Mouse (Mus musculus): Measurements from ENCODE around the gene Adrb1. TPM values are rescaled to one million over a fixed set of nuclear protein-coding genes. Genes with fewer than 3 reads are reported as not detected.

Gene Adrb1
- total RNA-seq, 2 experiments from 2014 or later: 43.2 to 50.9 TPM

- intact Hi-C loops (cut with DNase I): no loop called here
- DNase-seq (ENCODE audit: low spot score in 2 of 2): no peak
These were observed 20.5 kb upstream of the Adrb1 start for GRCm38 (mm10) chr19:56701404-56702033.

GRCm38 (mm10) chr19:56702039-56702438 is 20.0 kb upstream of the Adrb1 start:
- no peak for DNase-seq (ENCODE audit: low spot score in 2 of 2)
- intact Hi-C loops (cut with DNase I): no loop called here

DNA sequence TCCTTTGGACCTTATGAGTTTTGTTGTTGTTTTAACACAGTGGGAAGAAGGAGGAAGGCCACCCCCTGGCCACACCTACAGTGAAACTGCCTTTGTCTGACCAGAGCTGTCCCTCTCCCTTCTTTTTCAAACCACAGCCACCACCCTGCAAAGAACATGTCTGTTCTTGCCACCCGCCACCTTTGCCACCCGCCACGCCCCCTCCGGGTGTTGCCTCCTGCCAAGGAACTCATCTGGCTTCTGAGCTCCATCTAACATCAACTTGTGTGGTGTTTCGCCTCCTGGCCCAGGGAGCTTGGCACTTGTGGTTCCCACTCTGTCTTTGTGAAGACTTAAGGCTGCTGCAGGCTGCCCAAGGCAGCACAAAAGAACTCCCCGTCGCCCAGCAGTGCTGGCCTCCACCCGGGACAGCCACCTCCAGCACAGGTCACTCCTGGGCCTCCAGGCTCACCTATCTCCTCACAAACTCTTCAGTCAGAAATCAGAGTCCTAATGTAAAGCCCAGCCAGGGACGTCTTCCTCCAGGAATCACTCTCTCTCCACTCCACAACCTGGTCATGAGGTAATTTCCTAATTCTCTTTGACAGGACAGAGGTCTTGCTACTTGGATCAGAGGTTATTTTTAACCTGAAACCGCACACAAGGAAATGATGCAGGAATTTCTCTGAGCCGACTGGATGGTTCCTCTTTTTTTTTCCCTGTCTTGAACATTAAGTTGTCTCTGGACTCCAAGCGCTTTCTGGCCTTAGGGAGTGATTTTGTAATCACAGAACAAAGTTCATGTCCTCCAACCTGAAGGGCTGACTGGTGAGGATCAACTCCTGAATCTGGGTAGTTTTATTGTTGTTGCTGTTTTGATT is 18.5 kb upstream of the Adrb1 start:
- intact Hi-C loops (cut with DNase I): no loop called here
- no peak for DNase-seq (ENCODE audit: low spot score in 2 of 2)

DNA sequence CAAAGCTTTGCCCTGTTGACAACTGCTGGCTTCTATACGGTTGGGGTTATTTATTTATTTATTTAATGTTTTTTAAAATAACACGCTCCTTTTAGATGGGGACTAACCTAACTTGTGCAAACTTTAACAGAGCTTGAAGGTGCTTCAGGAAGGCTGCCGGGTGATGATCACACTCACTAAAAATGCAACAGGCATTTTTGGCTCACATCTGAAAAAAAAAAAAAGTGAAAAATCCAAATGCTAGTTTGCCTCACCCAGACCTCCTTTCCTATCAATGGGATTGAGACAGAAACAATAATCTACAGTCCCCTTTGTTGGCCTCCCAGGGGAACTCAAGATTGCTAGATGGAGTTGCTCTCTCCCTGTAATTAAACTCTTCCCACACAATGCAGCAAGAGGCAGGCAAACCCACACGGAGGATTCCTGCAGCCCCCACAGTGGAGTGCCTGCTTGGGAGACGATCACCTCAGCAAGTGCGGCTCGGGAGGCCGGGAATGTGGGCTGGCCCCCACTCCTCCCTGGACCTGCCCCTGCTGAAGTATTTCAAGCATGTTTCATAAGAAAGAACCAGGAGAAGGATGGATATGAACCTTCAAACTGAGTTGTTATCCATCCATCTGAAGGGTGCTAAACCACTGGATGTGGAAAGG is 16.8 kb upstream of the Adrb1 start:
- intact Hi-C loops (cut with DNase I): no loop called here
- DNase-seq (ENCODE audit: low spot score in 2 of 2): peak in 1 of 2 experiments; percentile 34

DNA sequence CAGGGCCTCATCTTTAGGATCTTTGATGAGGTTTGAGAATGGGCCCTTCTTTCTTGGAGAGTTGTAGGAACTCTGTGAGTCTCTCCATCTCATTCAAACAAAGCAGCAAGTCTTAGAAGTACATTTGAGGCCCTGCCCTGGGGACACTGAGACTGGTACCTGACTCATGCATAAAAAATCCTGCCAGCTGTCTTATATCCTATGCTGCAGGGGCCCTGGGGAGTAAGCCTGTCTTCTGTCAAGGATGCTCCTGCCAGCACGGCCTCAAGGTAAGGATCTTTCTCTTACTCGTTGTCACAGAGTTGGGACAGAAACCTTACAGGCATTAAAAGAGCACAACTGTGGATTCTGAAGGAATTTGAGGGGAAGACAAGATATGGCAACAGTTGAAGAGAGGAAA is 13.2 kb upstream of the Adrb1 start:
- no peak for DNase-seq (ENCODE audit: low spot score in 2 of 2)
- intact Hi-C loops (cut with DNase I): no loop called here

GRCm38 (mm10) chr19:56710131-56710905 is 11.7 kb upstream of the Adrb1 start:
- intact Hi-C loops (cut with DNase I): loop anchor here (2.0 kb wide), 1 partner anchor 260 kb away; no protein-coding TSS in a partner anchor
- DNase-seq (ENCODE audit: low spot score in 2 of 2): peak; percentile 79 to 86

GRCm38 (mm10) chr19:56713613-56714012 is 8.4 kb upstream of the Adrb1 start:
- no peak for DNase-seq (ENCODE audit: low spot score in 2 of 2)
- intact Hi-C loops (cut with DNase I): no loop called here

- no peak for DNase-seq (ENCODE audit: low spot score in 2 of 2)
- intact Hi-C loops (cut with DNase I): no loop called here
These were observed 7.3 kb upstream of the Adrb1 start for GRCm38 (mm10) chr19:56714661-56715170.

GRCm38 (mm10) chr19:56718046-56718445 is 4.0 kb upstream of the Adrb1 start:
- DNase-seq (ENCODE audit: low spot score in 2 of 2): no peak
- intact Hi-C loops (cut with DNase I): no loop called here

DNA sequence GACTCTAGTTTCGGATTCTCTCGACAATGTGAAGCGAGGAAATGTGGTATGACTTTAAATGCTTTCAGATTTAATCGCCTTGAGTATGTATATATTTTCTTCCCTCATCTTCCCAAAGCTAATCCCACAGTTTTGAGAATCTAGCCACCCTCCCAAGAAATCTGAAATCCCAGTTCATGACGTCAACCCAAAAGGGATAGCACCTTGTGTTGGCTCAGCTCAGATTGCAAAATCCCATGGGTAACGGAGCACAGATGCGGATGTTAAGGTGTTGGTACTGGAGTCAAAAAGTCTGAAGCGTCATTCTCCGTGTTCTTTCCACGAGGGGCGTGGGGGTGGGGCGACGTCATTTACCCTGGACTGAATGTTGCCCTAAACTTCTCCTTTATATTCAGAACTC is 1.1 kb upstream of the Adrb1 start:
- intact Hi-C loops (cut with DNase I): loop anchor here (2.0 to 5.0 kb wide), 3 partner anchors 54 to 299 kb away; no protein-coding TSS in a partner anchor
- DNase-seq (ENCODE audit: low spot score in 2 of 2): no peak

DNA sequence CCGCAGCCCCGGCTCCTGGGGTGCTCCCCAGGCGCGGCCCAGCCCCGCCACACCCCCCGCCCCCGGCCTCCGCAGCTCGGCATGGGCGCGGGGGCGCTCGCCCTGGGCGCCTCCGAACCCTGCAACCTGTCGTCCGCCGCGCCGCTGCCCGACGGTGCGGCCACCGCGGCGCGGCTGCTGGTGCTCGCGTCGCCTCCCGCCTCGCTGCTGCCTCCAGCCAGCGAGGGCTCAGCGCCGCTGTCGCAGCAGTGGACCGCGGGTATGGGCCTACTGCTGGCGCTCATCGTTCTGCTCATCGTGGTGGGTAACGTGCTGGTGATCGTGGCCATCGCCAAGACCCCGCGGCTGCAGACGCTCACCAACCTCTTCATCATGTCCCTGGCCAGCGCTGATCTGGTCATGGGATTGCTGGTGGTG is 300 bp downstream of the Adrb1 start:
- no peak for DNase-seq (ENCODE audit: low spot score in 2 of 2)

DNA sequence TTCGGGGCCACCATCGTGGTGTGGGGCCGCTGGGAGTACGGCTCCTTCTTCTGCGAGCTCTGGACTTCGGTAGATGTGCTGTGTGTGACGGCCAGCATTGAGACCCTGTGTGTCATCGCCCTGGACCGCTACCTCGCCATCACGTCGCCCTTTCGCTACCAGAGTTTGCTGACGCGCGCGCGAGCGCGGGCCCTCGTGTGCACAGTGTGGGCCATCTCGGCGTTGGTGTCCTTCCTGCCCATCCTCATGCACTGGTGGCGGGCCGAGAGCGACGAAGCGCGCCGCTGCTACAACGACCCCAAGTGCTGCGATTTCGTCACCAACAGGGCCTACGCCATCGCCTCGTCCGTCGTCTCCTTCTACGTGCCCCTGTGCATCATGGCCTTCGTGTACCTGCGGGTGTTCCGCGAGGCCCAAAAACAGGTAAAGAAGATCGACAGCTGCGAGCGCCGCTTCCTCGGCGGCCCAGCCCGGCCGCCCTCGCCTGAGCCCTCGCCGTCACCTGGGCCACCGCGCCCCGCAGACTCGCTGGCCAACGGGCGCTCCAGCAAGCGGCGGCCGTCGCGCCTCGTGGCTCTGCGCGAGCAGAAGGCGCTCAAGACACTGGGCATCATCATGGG is 822 bp downstream of the Adrb1 start:
- intact Hi-C loops (cut with DNase I): loop anchor here (5.0 kb wide), 2 partner anchors 156 to 301 kb away; no protein-coding TSS in a partner anchor

More for the DNA sequence above, 300 bp downstream of the Adrb1 start:
- intact Hi-C loops (cut with DNase I): loop anchor here (5.0 kb wide), 2 partner anchors 155 to 300 kb away; no protein-coding TSS in a partner anchor

DNA sequence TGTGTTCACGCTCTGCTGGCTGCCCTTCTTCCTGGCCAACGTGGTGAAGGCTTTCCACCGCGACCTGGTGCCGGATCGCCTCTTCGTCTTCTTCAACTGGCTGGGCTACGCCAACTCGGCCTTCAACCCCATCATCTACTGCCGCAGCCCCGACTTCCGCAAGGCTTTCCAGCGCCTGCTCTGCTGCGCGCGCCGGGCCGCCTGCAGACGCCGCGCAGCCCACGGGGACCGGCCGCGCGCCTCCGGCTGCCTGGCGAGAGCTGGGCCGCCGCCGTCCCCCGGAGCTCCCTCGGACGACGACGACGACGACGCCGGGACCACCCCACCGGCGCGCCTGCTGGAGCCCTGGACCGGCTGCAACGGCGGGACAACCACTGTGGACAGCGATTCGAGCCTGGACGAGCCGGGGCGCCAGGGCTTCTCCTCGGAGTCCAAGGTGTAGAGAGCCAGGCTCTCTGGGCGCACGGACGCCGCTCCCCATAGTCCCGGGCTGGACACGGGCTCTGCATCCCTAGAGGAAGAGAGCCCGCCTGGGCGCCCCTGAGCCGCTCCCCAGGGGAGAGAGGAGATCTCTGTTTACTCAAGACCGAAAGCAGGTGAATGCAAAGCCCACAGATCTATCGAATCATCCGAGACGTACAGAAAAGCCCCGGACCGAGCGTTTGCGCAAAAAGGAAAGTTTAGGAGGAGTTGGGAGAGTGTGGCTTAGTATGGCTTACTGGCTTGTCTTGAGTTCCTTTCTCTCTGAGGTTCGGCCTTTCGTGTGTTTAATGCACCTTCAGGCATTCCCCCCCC is 1.5 kb downstream of the Adrb1 start:
- intact Hi-C loops (cut with DNase I): loop anchor here (5.0 kb wide), 2 partner anchors 156 to 301 kb away; no protein-coding TSS in a partner anchor
- DNase-seq (ENCODE audit: low spot score in 2 of 2): peak in 1 of 2 experiments; percentile 64

More for the DNA sequence above, 822 bp downstream of the Adrb1 start:
- DNase-seq (ENCODE audit: low spot score in 2 of 2): peak; percentile 76

GRCm38 (mm10) chr19:56724126-56724597 is 2.2 kb downstream of the Adrb1 start:
- DNase-seq (ENCODE audit: low spot score in 2 of 2): no peak
- intact Hi-C loops (cut with DNase I): loop anchor here (5.0 kb wide), 2 partner anchors 157 to 302 kb away; no protein-coding TSS in a partner anchor

DNA sequence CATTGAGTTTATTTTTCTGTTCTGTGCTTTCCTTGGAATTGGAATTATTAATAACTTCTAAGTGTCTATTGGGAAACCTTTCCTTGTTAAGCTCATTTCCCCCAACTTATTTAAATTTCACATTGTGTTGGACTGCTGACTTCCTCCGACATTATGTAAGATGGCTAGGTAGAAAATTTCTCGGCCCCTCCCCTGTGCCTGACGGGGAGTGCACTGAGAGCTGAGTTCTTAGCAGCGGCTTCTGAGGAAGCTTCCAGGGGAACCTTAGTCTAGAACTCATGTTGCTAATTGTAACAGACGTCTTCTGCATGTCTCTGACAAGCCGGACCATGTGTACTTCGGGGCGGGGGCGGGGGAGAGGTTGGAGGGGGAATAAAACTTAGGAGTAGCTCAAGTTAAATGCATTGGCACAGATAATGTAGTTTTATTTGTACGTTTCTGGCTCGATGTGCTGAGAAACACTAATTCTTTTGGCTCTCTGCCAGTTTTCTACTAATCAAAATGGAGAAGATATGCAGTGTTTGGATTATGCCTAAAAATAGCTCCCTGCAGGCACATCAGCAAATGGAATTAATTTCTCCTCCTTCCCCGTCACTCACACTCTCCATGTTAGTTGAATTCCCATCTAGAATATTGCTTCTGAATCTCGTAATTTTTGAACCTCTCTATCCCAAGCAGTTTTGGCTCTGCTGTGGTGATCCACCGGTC is 5.3 kb downstream of the Adrb1 start:
- DNase-seq (ENCODE audit: low spot score in 2 of 2): peak in 1 of 2 experiments; percentile 27
- intact Hi-C loops (cut with DNase I): no loop called here

DNA sequence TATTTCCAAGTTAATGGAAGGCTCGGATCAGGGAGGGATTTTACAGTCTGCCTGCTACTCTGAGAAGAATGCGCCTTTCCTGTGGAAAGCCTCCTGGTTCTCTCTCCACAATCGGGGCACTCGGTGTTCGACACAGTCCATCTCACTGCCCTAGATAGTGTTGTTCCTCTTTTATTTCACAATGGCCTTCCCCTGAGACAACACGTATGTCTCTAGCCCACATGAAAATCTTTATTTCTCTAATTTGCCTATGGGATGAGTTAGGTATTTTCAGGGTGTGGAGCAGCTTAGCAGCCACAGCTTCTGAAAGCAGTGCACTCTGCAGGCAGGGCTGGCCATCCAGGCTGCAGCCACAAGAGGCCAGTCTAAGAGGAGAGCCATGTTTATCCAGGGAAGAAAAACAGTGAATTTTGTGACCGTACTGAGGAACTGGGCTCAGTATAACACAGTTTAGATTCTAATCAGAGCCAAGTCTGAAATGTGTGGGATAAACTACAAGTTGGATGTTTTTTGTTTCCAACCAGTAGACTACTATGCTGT is 12.1 kb downstream of the Adrb1 start:
- DNase-seq (ENCODE audit: low spot score in 2 of 2): no peak
- intact Hi-C loops (cut with DNase I): no loop called here

DNA sequence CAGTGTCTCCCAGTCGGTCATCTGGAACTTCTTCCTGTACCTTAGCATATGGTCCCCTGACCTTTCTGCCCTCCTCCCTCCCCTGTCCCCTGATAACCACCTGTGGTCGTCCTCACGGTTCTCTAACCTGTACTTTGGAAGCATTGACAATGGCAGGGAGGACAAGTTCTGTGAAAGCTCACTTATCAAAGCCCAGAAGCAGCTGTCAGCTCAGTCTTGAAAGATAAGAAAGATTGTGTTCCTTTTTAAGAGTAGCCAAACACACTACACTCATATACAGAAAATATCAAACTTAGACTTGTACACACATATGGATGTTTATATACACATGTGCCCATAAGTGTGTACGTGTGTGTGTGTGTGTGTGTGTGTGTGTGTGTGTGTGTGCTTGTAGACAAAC is 13.7 kb downstream of the Adrb1 start:
- DNase-seq (ENCODE audit: low spot score in 2 of 2): no peak
- intact Hi-C loops (cut with DNase I): no loop called here

Data from left cerebral cortex, postnatal 36 days (tissue).